Mouse (Mus musculus) erythroid progenitor cell, adult 5-6 weeks (primary cell): ENCODE measurements around the gene Pithd1. TPM values are rescaled to one million over a fixed set of nuclear protein-coding genes. Genes with fewer than 3 reads are reported as not detected.
A peak's percentile ranks its signal among the peaks of the same experiment; 100 is the strongest.

ENCODE experiments used
- ATAC-seq: replicated peaks from 2 replicates; pipeline ENCODE4 v1.8.0; 2016; ENCODE audit warnings: moderate number of reproducible peaks, mild to moderate bottlenecking, moderate TSS enrichment, inconsistent platforms; ENCODE audit not compliant: poor library complexity, low FRiP score, severe bottlenecking
- total RNA-seq, 2 experiments: library from RNA; stranded (forward) in 1 of 2; stranded (reverse) in 1 of 2; fragments of 150-400 nt in 1 of 2; fragments of 186-747, 209-891 nt in 1 of 2; gene quantifications; 2 replicates each; pipeline versions ENCODE4 v1.2.3 to v1.2.4; 2015 to 2017; ENCODE audit warnings: low replicate concordance in 2 of 2

Gene Pithd1
- total RNA-seq, 2 experiments from 2014 or later: 78.3 to 92.6 TPM

DNA sequence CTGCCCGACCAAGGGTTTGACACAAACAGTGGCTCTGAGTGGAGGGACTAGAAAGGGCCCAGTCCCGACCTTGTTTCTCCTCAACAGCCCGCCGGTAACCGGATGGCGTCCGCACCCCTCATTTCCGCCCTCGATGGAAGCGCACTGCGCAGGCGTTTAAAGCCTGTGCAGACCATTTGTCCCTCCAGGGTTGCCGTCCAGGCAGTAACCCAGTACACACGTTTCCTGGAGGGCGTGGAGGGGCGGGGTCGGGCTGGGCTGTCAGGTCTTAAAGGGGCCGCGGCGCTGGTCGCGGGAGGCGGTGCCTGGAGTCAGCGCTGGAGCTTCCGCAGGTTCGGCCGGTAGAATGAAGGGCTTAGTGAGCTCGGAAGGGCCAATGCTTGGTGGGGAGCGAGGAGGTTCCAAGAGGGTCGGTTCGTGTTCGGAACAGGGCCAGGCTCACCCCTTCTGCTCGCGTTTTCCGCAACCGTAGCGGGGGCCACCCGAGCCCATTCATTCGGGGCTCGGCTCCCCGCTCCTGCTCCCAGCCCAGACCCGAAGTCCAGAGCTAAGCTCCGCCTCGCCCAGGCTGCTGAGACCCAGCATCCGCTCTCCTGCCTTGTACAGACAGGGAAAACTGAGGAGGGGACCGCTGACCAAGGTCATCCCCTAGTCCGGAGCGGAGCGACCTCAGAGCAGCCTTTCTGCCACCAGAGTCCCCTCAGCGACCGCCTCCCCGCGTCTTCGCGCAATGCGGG is 23.4 kb downstream of the Pithd1 start, which contains the start of gene Gale:
Gale (plus strand) TSS at position 271 of the 737 bp plus-strand sequence.
- peak; percentile 81 for ATAC-seq

DNA sequence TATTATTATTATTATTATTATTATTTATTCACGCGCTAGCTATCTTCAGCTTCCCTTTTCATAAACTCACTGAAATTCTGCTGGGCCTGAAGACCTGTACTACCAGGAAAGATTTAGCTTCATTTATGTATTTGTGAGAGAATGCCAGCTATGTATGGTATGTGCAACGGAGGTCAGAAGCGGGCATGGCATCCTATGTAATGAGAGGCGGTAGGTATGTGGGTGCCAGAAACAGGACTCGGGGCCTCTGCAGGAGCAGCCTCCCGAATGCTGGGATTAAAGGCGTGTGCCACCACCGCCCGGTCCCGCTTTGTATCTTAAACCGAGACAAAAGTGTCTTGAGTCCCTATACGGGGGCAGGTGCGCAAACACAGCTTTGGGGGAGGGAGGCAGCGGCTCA is 24.1 kb downstream of the Pithd1 start:
- ATAC-seq: no peak

DNA sequence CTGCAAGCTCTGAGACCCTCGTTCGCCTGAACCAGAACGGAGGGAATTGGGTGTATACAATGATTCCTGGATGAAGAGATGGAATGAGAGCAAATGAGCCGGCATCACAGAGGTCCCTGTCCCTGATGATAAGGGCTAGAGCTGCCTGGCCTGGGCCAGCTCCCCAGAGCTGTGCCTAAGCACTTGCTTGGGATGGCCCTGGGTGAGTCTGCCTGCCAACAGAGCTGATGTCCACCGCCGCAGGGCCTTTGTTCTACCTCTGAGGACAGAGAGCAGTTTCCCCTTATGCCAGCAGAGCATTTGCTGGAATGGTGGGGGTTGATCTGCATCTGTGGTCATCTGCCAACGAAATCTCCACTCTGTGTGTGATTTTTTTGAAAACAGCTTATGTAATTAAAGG is 24.9 kb downstream of the Pithd1 start:
- no peak for ATAC-seq

DNA sequence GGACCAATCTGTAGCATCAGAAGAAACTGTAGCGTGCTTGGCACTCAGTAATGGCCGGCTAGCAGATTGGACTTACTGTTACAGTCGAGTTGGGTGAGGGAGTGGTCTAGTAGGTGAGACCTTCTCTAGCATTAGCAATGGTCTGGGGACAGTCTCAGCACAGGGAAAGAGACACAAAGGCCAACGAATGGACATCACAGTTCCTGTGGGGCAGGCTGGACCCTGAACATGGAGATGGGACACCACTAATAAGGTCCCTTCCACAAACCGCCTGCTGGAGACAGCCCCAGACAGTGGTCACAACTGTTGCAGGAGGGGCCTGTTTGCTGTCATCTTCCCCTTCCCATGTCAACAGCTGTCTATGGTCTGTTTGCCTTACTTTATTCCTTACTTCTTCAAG is 25.4 kb downstream of the Pithd1 start:
- ATAC-seq: no peak

DNA sequence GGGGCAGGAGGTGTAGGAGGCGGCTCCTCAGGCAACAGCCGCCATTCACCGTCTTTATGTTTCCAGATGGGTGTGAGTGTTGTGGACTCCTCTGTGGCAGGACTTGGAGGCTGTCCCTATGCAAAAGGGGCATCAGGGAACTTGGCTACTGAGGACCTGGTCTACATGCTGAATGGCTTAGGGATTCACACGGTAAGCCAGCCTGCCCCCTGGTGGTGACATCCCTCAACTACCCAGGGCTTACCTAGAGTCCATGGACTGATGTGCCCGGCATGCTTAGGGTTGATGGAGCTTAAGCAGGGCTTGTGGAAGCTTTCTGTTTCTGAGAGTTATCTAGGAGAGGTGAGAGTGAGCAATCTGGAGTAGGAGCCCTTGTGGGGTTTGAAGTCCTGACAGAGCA is 26.3 kb downstream of the Pithd1 start:
- peak; percentile 44; the same call in 1 of the 2 replicates for ATAC-seq

DNA sequence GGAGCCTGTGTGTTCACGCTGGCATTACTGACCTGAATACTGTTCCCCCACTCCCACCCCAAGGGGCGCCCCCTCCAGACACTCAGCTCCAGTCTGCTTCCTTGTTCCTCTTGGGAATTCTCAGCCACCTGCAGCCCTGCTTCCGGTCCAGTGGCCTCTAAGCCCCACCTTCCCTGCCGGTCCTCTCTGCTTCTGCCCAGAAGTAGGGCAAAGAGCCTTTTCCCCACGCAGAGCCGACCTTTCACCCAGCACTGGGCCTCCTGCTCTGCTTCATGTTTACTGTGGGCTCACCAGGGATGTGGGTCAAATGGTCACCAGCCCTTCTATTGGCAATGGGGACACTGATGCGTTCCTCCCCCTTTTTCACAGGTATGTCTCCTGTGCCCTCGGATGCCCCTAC is 28.7 kb downstream of the Pithd1 start:
- no peak for ATAC-seq

DNA sequence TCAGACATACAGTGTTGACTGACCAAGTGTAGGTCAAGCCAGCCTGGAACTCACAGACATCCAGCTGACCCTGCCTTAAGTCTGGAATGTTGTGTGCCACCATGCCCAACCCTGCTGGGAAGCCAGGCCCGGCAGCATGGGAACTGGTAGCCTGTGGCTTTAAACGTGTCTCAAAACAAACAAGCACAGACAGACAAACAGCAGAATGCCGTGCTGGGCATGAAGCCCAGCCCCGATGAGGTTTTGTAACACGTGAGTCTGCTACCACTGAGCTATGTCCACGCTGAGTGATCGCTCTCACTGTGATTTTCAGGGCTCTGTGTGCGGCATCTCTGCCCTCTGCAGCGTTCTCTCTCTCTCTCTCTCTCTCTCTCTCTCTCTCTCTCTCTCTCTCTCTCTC is 31.2 kb downstream of the Pithd1 start:
- no peak for ATAC-seq

DNA sequence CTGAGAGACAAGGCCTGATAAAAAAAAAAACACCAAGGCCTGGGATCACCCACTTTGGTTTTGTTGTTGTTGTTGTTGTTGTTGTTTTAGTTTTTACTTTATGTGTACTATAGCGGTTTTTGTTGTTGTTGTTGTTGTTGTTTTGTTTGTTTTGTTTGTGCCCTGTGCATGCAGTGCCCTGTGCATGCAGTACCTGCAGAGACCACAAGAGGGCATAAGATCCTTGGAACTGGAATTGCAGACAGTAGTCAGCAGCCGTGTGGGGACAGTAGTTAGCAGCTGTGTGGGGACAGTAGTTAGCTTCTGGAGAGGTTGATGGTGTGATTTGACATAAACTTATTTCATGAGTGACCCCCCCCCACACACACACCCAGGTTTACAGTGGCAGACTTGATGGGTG is 32.8 kb downstream of the Pithd1 start:
- ATAC-seq: peak; percentile 79

DNA sequence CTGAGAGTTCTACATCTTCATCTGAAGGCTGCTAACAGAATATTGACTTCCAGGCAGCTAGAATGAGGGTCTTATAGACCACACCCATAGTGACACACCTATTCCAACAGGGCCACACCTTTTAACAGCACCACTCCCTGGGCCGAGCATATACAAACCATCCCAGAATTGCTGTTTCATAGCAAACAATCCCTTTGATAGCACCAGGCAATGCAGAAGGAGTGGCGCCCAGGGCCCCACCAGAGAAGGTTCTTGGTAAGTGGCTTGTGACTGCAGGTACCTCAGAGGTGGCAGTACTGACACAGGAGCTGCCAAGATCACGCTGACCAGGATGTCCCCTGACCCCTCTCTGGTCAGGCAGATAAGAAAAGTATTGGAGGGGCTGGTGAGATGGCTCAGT is 33.9 kb downstream of the Pithd1 start:
- ATAC-seq: no peak

DNA sequence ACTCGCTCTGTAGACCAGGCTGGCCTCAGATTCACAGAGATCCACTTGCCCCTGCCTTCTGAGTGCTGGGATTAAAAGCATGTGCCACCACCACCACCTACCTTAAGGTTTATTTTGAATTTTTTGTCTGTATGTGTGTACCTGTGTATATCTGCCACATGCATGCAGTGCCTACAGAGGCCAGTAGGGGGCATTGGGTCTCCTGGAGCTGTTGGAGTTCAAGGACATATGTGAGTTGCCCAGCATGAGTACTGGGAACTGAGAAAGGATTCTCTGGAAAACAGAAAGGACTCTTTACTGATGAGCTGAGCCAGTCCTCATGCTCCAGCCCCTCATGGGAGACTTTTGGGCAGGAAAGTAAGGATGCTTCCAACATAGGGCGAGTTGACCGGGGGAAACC is 35.6 kb downstream of the Pithd1 start:
- ATAC-seq: no peak

DNA sequence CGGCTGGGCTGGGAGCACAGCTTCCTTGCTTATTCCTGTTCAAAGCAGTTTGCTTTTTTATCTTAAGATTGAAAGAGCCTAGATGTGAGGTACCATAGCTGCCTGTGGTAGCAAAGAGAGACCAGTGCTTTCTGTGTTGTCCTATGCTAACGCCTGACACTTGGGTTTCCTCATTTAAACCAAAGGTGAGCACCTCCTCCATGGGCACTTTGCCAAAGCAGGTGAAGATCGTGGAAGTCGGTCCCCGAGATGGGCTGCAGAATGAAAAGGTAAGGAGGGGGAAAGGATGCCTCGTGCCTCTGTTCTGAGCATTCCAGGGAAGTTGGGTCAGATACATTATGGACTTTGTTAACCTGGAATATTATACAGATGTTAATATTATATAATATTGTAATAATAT is 36.7 kb downstream of the Pithd1 start:
- ATAC-seq: no peak

DNA sequence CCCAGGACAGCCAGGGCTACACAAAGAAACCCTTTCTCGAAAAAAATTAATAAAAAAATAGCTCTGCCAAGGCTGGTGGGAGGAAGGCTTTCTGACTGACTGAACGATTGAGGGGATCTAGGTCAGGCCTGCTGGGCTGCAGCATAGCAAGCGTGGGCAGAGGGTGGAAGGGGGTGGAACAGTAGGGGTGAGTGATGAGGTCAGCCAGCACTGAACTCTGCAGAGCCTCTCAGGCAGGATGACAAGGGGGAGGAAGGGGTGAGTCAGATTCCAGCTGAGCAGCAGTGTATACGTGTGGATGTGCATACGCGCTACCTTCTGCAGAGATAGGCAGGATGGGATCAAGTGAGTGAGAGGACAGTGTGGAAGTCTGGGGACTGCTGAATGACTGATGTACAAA is 37.2 kb downstream of the Pithd1 start:
- no peak for ATAC-seq

DNA sequence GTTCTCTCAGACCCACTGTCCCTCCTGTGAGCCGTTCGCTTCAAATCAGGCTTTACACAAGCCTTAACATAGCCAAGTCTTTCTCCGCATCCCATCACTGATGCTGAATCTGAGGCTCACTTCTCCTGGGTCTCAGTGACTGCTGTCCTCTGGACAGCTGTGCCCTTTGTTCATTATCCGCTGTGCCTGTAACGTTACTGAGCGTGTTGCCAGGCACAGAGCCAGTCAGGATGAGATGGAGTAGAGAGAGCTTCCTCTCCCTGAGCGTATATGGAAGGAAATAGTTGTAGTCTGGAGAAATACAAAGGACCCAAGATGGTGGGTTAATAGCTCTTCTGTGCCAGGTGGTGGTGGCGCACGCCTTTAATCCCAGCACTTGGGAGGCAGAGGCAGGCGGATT is 37.6 kb downstream of the Pithd1 start:
- no peak for ATAC-seq

DNA sequence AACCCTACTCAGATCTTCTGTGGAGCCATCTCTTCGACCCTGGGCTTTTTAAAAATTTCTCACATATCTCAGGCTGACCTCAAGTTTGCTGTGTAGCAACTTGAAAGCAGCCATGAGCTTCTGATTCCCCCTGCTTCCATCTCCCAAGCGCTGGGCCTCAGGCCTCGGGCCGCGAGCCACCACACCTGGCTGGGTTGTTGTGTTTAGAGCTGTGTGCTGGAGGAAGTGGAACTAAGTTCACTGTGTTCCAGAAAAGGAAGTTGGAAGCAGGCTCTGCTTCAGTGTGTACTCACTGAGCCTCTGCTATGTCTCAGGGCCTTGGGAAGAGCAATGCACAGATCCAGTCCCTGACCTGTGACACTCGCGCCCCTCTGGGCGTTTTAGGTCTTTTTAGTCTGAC is 38.9 kb downstream of the Pithd1 start:
- no peak for ATAC-seq

DNA sequence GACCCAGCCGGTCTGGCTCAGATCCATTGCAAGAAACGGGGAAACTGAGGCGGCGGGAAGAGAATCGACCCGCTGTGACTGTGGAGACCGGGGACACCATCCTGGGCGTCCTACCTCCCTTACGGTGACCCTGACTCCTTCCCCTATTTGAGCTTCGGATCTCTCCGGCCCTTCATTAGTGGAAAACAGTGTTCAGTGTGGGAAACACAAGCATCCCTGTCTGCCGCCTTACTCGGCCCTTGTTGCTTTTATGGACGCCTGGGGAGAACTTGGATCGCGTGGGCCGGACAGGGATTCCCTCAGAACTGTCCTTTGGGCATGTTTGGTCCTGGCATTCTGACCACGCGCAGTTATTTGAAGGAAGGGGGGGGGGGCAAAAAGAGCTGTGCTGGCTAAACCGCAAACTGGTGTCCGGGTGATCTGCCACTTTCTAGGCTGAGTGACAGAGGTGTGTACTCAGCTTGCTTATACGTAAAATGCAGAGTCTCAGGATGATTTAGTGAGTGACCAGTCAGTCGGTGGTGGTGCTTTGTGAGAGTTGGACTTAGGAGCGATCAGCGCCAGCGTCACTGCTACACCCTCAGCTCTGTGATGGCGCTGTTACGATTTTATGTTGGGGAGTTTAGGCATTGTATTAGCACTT is 40.3 kb downstream of the Pithd1 start:
- ATAC-seq: peak; percentile 59

DNA sequence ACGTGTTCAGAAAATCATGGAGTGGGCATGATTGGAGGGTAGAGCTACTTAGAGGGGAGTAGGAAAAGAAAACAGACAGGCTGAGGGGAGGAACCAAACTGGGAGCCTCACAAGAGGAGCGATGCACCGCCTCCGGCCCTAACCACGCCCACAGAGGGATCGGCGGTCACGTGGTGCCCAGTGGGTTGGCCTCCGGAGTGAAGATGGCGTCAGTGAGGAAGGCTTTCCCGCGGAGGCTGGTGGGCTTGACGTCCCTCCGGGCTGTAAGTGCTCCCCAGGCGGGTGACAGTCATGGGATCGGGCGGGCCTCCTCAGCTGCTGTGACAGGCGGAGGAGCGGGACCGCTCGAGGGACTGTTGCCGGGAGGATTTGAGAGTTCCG is 40.8 kb downstream of the Pithd1 start, which contains the start of gene Hmgcl:
Hmgcl (plus strand) TSS at position 171 of the 381 bp plus-strand sequence.
- ATAC-seq: peak; percentile 99

DNA sequence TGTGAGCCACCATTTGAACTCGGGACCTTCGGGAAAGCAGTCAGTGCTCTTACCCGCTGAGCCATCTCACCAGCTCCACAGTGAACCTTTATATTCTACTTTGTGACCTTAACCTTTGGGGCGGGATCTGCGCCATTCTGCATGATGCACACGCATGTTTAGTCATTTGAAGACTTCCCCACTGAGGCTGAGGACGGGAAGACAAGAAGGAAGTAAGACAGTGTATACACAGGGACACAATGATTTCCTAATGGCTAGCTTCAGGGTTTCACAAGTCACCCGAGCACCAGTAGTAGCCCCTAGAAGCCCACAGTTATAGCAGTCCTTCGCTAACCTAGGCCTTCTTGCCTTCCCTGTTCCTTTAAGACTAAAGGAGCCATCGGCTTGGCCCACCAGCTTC is 41.4 kb downstream of the Pithd1 start:
- ATAC-seq: no peak

DNA sequence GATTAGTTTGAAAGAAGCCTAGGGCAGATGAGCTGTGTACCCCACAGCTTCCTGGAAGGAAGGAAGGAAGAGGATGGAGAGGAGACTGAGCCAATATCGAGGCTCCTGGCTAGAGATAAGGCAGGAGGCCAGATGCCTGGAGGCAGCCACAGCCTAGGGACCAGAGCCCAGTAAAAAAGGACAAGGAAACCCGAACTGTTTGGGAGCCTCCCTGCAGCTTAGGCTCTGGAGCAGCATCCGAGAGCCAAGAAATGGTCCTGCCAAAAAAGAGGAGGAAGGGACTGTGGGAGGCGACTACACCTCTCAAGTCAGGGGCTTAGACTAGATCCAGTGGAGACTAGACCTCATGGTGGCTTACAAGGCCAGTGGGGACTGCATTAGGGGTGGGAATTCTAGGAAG is 43.7 kb downstream of the Pithd1 start:
- no peak for ATAC-seq

DNA sequence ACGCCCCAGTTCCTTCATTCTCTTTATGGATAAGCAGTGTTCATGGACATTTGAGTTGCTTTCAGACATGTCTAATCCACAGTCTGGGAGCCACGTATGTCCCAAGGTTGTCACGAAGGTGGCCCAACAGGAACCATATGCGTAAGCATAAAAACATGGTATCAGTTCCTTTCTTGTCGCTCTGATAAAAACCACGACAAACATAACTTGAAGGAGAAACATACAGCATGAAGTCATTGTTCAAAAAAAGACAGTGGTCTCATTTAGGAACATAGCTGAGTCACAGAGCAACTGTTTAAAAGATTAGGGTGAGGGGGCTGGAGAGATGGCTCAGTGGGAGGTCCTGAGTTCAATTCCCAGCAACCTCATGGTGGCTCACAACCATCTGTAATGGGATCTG is 44.9 kb downstream of the Pithd1 start:
- ATAC-seq: no peak

DNA sequence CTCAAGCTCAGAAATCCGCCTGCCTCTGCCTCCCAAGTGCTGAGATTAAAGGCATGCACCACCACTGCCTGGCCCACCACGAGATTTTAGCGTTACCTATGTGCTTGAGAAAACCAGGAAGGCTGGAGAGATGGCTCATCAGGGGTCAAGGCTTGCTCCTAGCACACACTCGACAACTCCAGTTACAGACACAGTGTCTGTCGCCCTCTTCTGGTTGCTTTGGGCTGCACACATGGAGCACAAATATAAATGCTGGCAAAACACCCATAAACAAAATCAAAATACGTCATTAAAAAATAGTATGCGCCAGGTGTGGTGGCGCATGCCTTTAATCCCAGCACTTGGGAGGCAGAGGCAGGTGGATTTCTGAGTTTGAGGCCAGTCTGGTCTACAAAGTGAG is 46.0 kb downstream of the Pithd1 start:
- ATAC-seq: peak; percentile 69

DNA sequence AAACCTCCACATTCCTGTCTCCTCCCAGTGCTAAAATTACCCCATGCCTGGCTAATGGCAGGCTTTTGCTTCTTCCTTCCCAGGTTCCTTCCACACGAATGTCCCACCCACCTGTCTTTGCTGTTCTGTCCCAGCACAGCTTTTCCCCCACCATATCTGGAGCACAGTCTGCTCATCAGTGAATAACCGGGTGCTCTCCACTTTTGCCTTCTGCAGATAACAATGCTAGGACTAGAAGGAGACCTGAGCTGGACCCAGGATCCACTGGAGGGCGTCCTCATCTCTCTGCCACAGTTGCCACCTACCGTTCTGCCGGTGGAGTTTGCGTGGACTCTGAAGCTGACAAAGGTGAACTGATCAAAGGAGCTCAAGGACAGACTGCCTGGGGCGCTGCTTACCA is 48.2 kb downstream of the Pithd1 start:
- 0 out of 2 replicates have a peak, but pooled peaks have one; percentile 37 for ATAC-seq

DNA sequence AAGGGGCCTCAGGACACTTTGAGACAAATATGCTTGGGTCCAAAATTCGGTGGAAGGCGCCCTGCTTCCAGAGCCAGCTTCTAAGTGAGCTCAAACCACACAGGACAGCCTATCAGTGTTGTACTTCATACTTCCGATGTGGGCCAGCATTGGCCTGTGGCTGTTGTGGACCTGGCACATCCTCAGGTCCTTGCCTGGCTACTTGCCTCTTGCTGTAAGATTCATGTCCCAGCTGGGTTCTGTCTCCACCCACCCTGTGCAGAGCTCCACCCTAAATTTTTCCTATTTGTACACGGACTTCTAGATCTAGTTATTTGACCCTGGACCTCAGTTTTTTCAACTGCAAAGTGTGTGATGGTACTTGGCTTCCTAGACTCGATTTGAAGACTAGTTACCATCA is 51.6 kb downstream of the Pithd1 start:
- ATAC-seq: peak; percentile 72
